Comparison of ENCODE assay signal across 16 mouse cellular contexts in the genomic region with DNA sequence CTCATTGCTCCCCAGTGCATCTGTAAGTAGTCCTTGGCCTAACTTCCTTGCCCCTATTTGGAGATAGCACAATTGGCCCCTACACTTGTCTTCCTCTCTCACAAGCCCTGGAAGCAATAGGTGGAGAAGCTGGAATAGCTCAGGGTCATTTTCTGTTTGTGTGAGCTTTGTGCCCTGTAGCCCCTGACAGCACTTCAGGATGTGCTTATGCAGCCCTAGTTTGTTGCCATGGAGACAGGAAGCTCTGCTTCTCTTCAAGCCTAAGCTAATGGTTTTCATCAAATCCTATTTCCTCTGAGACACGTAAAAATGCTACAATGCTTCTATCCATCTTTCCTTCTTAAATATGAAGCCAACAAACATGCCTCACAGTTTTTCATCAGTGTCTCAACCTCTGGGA.
DNase-seq lines count a peak whose midpoint lies in the region; ATAC-seq and TF ChIP-seq lines count a peak whose summit lies in the region.
"Had no signal": no experiment of that assay in that cellular context is flagged by ENCODE, and none has a peak within 500 bp of the region (broad histone marks: within the 10 kb centered on the region; RNA-seq: fewer than 3 reads in every experiment).

No protein-coding gene starts in this region.

- 11% methylated on average over 1 of the region's 1 CpGs for WGBS in forebrain, postnatal 0 days
- WGBS in forebrain, embryonic 12.5 days: 35% methylated on average over 1 of the region's 1 CpGs
- 32% methylated on average over 1 of the region's 1 CpGs for WGBS in lung, embryonic 14.5 days
- 31% methylated on average over 1 of the region's 1 CpGs for WGBS in intestine, embryonic 16.5 days

- no peaks in the 10 kb centered on the region for H3K27me3 ChIP-seq in forebrain, postnatal 0 days (ENCODE audit: insufficient read depth, low read length)
- no peaks in the 10 kb centered on the region for H3K27me3 ChIP-seq in forebrain, embryonic 12.5 days
- no peaks in the 10 kb centered on the region for H3K27me3 ChIP-seq in lung, embryonic 14.5 days (ENCODE audit: insufficient read depth, low read length)
- no peaks in the 10 kb centered on the region for H3K27me3 ChIP-seq in intestine, embryonic 16.5 days (replicated peaks; ENCODE audit: control insufficient read depth, insufficient read depth, low read length)
- H3K27me3 ChIP-seq: limb, embryonic 15.5 days; lung, embryonic 15.5 days; midbrain, embryonic 12.5 days had no signal

- peak overlapping the region; percentile 64; the same call in 1 of the 2 replicates for H3K27ac ChIP-seq in forebrain, postnatal 0 days (ENCODE audit: low read depth, low read length)
- no peak overlapping the region for H3K27ac ChIP-seq in forebrain, embryonic 12.5 days
- no peak overlapping the region for H3K27ac ChIP-seq in lung, embryonic 14.5 days (ENCODE audit: low read depth)
- no peak overlapping the region for H3K27ac ChIP-seq in intestine, embryonic 16.5 days (ENCODE audit: low read length)
- H3K27ac ChIP-seq in layer of hippocampus, adult 2 months: no peak overlapping the region
- H3K27ac ChIP-seq: limb, embryonic 15.5 days; lung, embryonic 15.5 days; midbrain, embryonic 12.5 days had no signal

- peak; percentile 55 for DNase-seq in forebrain, postnatal 0 days
- DNase-seq in lung, embryonic 14.5 days: peak; percentile 6
- DNase-seq in lung, postnatal 4 days: no peak
- DNase-seq in embryo, embryonic 11 days: peak; percentile 55
- no peak for DNase-seq in left cerebral cortex, adult 8-10 months (ENCODE audit: low spot score in 2 of 2)
- no peak for DNase-seq in layer of hippocampus, adult 2 months (ENCODE audit: low spot score in 2 of 2)
- DNase-seq: adrenal gland, postnatal 10 days; cerebellum, postnatal 36 days; gastrocnemius, postnatal 36 days; kidney, postnatal 10 days; thymus, postnatal 36 days had no signal

- ATAC-seq in forebrain, postnatal 0 days: peak; percentile 81
- ATAC-seq in forebrain, embryonic 12.5 days (ENCODE audit: low FRiP score): no peak
- no peak for ATAC-seq in lung, embryonic 14.5 days (ENCODE audit: insufficient read depth)
- peak; percentile 38; the same call in 1 of the 2 replicates for ATAC-seq in intestine, embryonic 16.5 days

- H3K36me3 ChIP-seq in forebrain, postnatal 0 days (ENCODE audit: insufficient read depth): no peaks in the 10 kb centered on the region
- no peaks in the 10 kb centered on the region for H3K36me3 ChIP-seq in forebrain, embryonic 12.5 days (replicated peaks)
- no peaks in the 10 kb centered on the region for H3K36me3 ChIP-seq in lung, embryonic 14.5 days (ENCODE audit: insufficient read depth)
- H3K36me3 ChIP-seq in intestine, embryonic 16.5 days (ENCODE audit: control insufficient read depth, insufficient read depth, low read length): no peaks in the 10 kb centered on the region
- H3K36me3 ChIP-seq: limb, embryonic 15.5 days; lung, embryonic 15.5 days; midbrain, embryonic 12.5 days had no signal

- H3K4me2 ChIP-seq in forebrain, postnatal 0 days (ENCODE audit: low read depth): no peak overlapping the region
- H3K4me2 ChIP-seq in forebrain, embryonic 12.5 days: no peak overlapping the region
- no peak overlapping the region for H3K4me2 ChIP-seq in lung, embryonic 14.5 days
- H3K4me2 ChIP-seq in intestine, embryonic 16.5 days (ENCODE audit: low read depth, low read length): no peak overlapping the region
- H3K4me2 ChIP-seq: limb, embryonic 15.5 days; lung, embryonic 15.5 days; midbrain, embryonic 12.5 days had no signal

- no peaks in the 10 kb centered on the region for H3K9me3 ChIP-seq in forebrain, postnatal 0 days (ENCODE audit: low read length)
- H3K9me3 ChIP-seq in forebrain, embryonic 12.5 days: no peaks in the 10 kb centered on the region
- no peaks in the 10 kb centered on the region for H3K9me3 ChIP-seq in lung, embryonic 14.5 days (ENCODE audit: low read depth, low read length)
- no peaks in the 10 kb centered on the region for H3K9me3 ChIP-seq in intestine, embryonic 16.5 days (ENCODE audit: control insufficient read depth, low read length)
- H3K9me3 ChIP-seq: limb, embryonic 15.5 days; lung, embryonic 15.5 days; midbrain, embryonic 12.5 days had no signal

- peaks cover 4% of the 10 kb centered on the region; the same call in 1 of the 2 replicates for H3K4me1 ChIP-seq in forebrain, postnatal 0 days (ENCODE audit: insufficient read depth)
- peaks cover 3% of the 10 kb centered on the region; the same call in 1 of the 2 replicates for H3K4me1 ChIP-seq in forebrain, embryonic 12.5 days
- H3K4me1 ChIP-seq in lung, embryonic 14.5 days (ENCODE audit: insufficient read depth): no peaks in the 10 kb centered on the region
- H3K4me1 ChIP-seq in intestine, embryonic 16.5 days (ENCODE audit: control insufficient read depth, insufficient read depth, low read length): no peaks in the 10 kb centered on the region
- H3K4me1 ChIP-seq: lung, embryonic 15.5 days had no signal

- no peak overlapping the region for H3K4me3 ChIP-seq in forebrain, postnatal 0 days (ENCODE audit: low read depth, low read length)
- H3K4me3 ChIP-seq in forebrain, embryonic 12.5 days (replicated peaks): no peak overlapping the region
- no peak overlapping the region for H3K4me3 ChIP-seq in lung, embryonic 14.5 days (ENCODE audit: low read depth, low read length)
- no peak overlapping the region for H3K4me3 ChIP-seq in intestine, embryonic 16.5 days (ENCODE audit: low read length)
- H3K4me3 ChIP-seq in layer of hippocampus, adult 2 months: no peak overlapping the region
- H3K4me3 ChIP-seq: limb, embryonic 15.5 days; lung, embryonic 15.5 days; midbrain, embryonic 12.5 days had no signal

- no peak overlapping the region for H3K9ac ChIP-seq in forebrain, postnatal 0 days
- no peak overlapping the region for H3K9ac ChIP-seq in forebrain, embryonic 12.5 days
- H3K9ac ChIP-seq in lung, embryonic 14.5 days: no peak overlapping the region
- H3K9ac ChIP-seq in intestine, embryonic 16.5 days (ENCODE audit: low read depth, low read length): no peak overlapping the region
- H3K9ac ChIP-seq: limb, embryonic 15.5 days; lung, embryonic 15.5 days; midbrain, embryonic 12.5 days had no signal

- TF ChIP-seq CTCF in forebrain, postnatal 0 days (IDR thresholded peaks at IDR 0.05; ENCODE audit: low read depth): no peak
- TF ChIP-seq CTCF in lung, embryonic 14.5 days (IDR thresholded peaks at IDR 0.05; ENCODE audit: low read depth): no peak
- TF ChIP-seq CTCF in layer of hippocampus, adult 2 months (conservative IDR thresholded peaks at IDR 0.05): no peak

Comparison
In these comparisons a context has a peak if more than half of its experiments do, and no peak if none do; other contexts are left out.
1. ATAC-seq: peak in forebrain, postnatal 0 days (single experiment) and intestine, embryonic 16.5 days (single experiment); none in forebrain, embryonic 12.5 days (single experiment) and lung, embryonic 14.5 days (single experiment).
2. DNase-seq: peak in forebrain, postnatal 0 days (single experiment), lung, embryonic 14.5 days (single experiment) and embryo, embryonic 11 days (single experiment); none in lung, postnatal 4 days (0 of 2), left cerebral cortex, adult 8-10 months (0 of 2) and layer of hippocampus, adult 2 months (0 of 2).